In genomic region chr10:106609177-106609981, GRCm38 (mm10) we compare ENCODE assay signal across 8 mouse cellular contexts.
DNase-seq lines count a peak whose midpoint lies in the region; ATAC-seq and TF ChIP-seq lines count a peak whose summit lies in the region.

No protein-coding gene starts in this region.

- H3K9me3 ChIP-seq in E14TG2a.4 (ENCODE audit: low read length) = no peaks in the 10 kb centered on the region
- no peaks in the 10 kb centered on the region for H3K9me3 ChIP-seq in forebrain, embryonic 11.5 days (ENCODE audit: control insufficient read depth, low read length)

- DNase-seq in gastrocnemius, adult 2 months = no peak
- DNase-seq in gastrocnemius, postnatal 14 days = no peak
- no peak for DNase-seq in forebrain, embryonic 11.5 days (ENCODE audit: low spot score)
- no peak for DNase-seq in thymus, postnatal 36 days
- no peak for DNase-seq in gastrocnemius, postnatal 36 days
- DNase-seq in kidney, postnatal 14 days = no peak

- H3K4me3 ChIP-seq in gastrocnemius, adult 2 months = no peak overlapping the region
- H3K4me3 ChIP-seq in E14TG2a.4 (replicated peaks; ENCODE audit: low read length) = no peak overlapping the region
- peak overlapping the region; percentile 3; the same call in 1 of the 2 replicates for H3K4me3 ChIP-seq in forebrain, embryonic 11.5 days (ENCODE audit: low read depth, low read length)

- H3K27me3 ChIP-seq in E14TG2a.4 (ENCODE audit: insufficient read depth, low read length) = no peaks in the 10 kb centered on the region
- H3K27me3 ChIP-seq in forebrain, embryonic 11.5 days (ENCODE audit: control insufficient read depth, insufficient read depth, low read length) = no peaks in the 10 kb centered on the region

- intact Hi-C loops in gastrocnemius, adult 2 months (cut with DNase I) = no loop called here
- intact Hi-C loops in gastrocnemius, postnatal 14 days (cut with DNase I; ENCODE audit: low total_unique reads) = no loop called here
- intact Hi-C loops in gastrocnemius, postnatal 36 days (cut with DNase I) = no loop called here

- H3K4me2 ChIP-seq in forebrain, embryonic 11.5 days (ENCODE audit: low read depth, low read length, severe bottlenecking) = peak overlapping the region; percentile 40; the same call in 1 of the 2 replicates

- no peak overlapping the region for H3K27ac ChIP-seq in gastrocnemius, adult 2 months
- H3K27ac ChIP-seq in forebrain, embryonic 11.5 days (ENCODE audit: low read depth, low read length) = 0 out of 2 replicates have a peak overlapping the region, but pooled peaks have one; percentile 6

- peaks cover 6% of the 10 kb centered on the region for H3K4me1 ChIP-seq in E14TG2a.4 (replicated peaks; ENCODE audit: low read depth, low read length)
- peaks cover 2% of the 10 kb centered on the region; the same call in 1 of the 2 replicates for H3K4me1 ChIP-seq in forebrain, embryonic 11.5 days (replicated peaks; ENCODE audit: control insufficient read depth, insufficient read depth, low read length)

- under 1% methylated on average over 7 of the region's 7 CpGs for WGBS in forebrain, embryonic 11.5 days

- H3K36me3 ChIP-seq in E14TG2a.4 (ENCODE audit: insufficient read depth, low read length) = no peaks in the 10 kb centered on the region
- no peaks in the 10 kb centered on the region for H3K36me3 ChIP-seq in forebrain, embryonic 11.5 days (ENCODE audit: control insufficient read depth, insufficient read depth, low read length)

- H3K9ac ChIP-seq in forebrain, embryonic 11.5 days (ENCODE audit: low read length) = no peak overlapping the region

- peak; percentile 49 for TF ChIP-seq CTCF in gastrocnemius, adult 2 months (IDR thresholded peaks at IDR 0.05)
- peak; percentile 50 for TF ChIP-seq CTCF in E14TG2a.4 (conservative IDR thresholded peaks at IDR 0.05; ENCODE audit: low read length)

- peak; percentile 86 for ATAC-seq in forebrain, embryonic 11.5 days (replicated peaks; ENCODE audit: low FRiP score)
- peak; percentile 58; the same call in 1 of the 2 replicates for ATAC-seq in megakaryocyte progenitor cell, adult 5-6 weeks (replicated peaks; ENCODE audit: poor library complexity)
